Mouse (Mus musculus): ENCODE measurements around the gene E130114P18Rik. TPM values are rescaled to one million over a fixed set of nuclear protein-coding genes. Genes with fewer than 3 reads are reported as not detected.

Gene E130114P18Rik
- polyA plus RNA-seq, 1 experiment, result 19.7 TPM

GRCm38 (mm10) chr4:97664738-97665427 is 113.0 kb downstream of the E130114P18Rik start:
- no peak for DNase-seq (ENCODE audit: low read depth)
- TF ChIP-seq CTCF (IDR thresholded peaks at IDR 0.05; ENCODE audit: borderline replicate concordance, extremely low read depth, insufficient read depth, insufficient read length) (no peak), POLR2A (IDR thresholded peaks at IDR 0.05; ENCODE audit: borderline replicate concordance, extremely low read depth, insufficient read depth, insufficient read length, poor library complexity, severe bottlenecking) (no peak)

- TF ChIP-seq CTCF (IDR thresholded peaks at IDR 0.05; ENCODE audit: borderline replicate concordance, extremely low read depth, insufficient read depth, insufficient read length), result no peak
- TF ChIP-seq POLR2A (IDR thresholded peaks at IDR 0.05; ENCODE audit: borderline replicate concordance, extremely low read depth, insufficient read depth, insufficient read length, poor library complexity, severe bottlenecking), result no peak
- DNase-seq (ENCODE audit: low read depth), result no peak
Measured at GRCm38 (mm10) chr4:97663922-97664321, 114.0 kb downstream of the E130114P18Rik start.

- no peak for TF ChIP-seq CTCF (IDR thresholded peaks at IDR 0.05; ENCODE audit: borderline replicate concordance, extremely low read depth, insufficient read depth, insufficient read length)
- DNase-seq (ENCODE audit: low read depth), result no peak
Measured at GRCm38 (mm10) chr4:97662841-97663240, 115.0 kb downstream of the E130114P18Rik start.

- peak; percentile 89 for DNase-seq (ENCODE audit: low read depth)
Measured at GRCm38 (mm10) chr4:97661611-97662273, 116.1 kb downstream of the E130114P18Rik start.

GRCm38 (mm10) chr4:97657586-97657985 is 120.3 kb downstream of the E130114P18Rik start:
- TF ChIP-seq CTCF (IDR thresholded peaks at IDR 0.05; ENCODE audit: borderline replicate concordance, extremely low read depth, insufficient read depth, insufficient read length) (no peak), POLR2A (IDR thresholded peaks at IDR 0.05; ENCODE audit: borderline replicate concordance, extremely low read depth, insufficient read depth, insufficient read length, poor library complexity, severe bottlenecking) (no peak)
- no peak for DNase-seq (ENCODE audit: low read depth)

More at GRCm38 (mm10) chr4:97661611-97662273, 116.1 kb downstream of the E130114P18Rik start:
- no peak for TF ChIP-seq CTCF (IDR thresholded peaks at IDR 0.05; ENCODE audit: borderline replicate concordance, extremely low read depth, insufficient read depth, insufficient read length)

- no peak for DNase-seq (ENCODE audit: low read depth)
Measured at GRCm38 (mm10) chr4:97649626-97650015, 128.3 kb downstream of the E130114P18Rik start.

GRCm38 (mm10) chr4:97648825-97649625 is 128.9 kb downstream of the E130114P18Rik start:
- no peak for TF ChIP-seq CTCF (IDR thresholded peaks at IDR 0.05; ENCODE audit: borderline replicate concordance, extremely low read depth, insufficient read depth, insufficient read length)
- TF ChIP-seq POLR2A (IDR thresholded peaks at IDR 0.05; ENCODE audit: borderline replicate concordance, extremely low read depth, insufficient read depth, insufficient read length, poor library complexity, severe bottlenecking), result no peak
- DNase-seq (ENCODE audit: low read depth), result peak; percentile 99

More at GRCm38 (mm10) chr4:97649626-97650015, 128.3 kb downstream of the E130114P18Rik start:
- no peak for TF ChIP-seq POLR2A (IDR thresholded peaks at IDR 0.05; ENCODE audit: borderline replicate concordance, extremely low read depth, insufficient read depth, insufficient read length, poor library complexity, severe bottlenecking)
- no peak for TF ChIP-seq CTCF (IDR thresholded peaks at IDR 0.05; ENCODE audit: borderline replicate concordance, extremely low read depth, insufficient read depth, insufficient read length)

GRCm38 (mm10) chr4:97648436-97648707 is 129.5 kb downstream of the E130114P18Rik start:
- no peak for TF ChIP-seq POLR2A (IDR thresholded peaks at IDR 0.05; ENCODE audit: borderline replicate concordance, extremely low read depth, insufficient read depth, insufficient read length, poor library complexity, severe bottlenecking)
- TF ChIP-seq CTCF (IDR thresholded peaks at IDR 0.05; ENCODE audit: borderline replicate concordance, extremely low read depth, insufficient read depth, insufficient read length), result no peak
- DNase-seq (ENCODE audit: low read depth), result peak; percentile 51

- peak; percentile 93 for DNase-seq (ENCODE audit: low read depth)
- no peak for TF ChIP-seq CTCF (IDR thresholded peaks at IDR 0.05; ENCODE audit: borderline replicate concordance, extremely low read depth, insufficient read depth, insufficient read length)
- TF ChIP-seq POLR2A (IDR thresholded peaks at IDR 0.05; ENCODE audit: borderline replicate concordance, extremely low read depth, insufficient read depth, insufficient read length, poor library complexity, severe bottlenecking), result no peak
Measured at GRCm38 (mm10) chr4:97647700-97648435, 130.0 kb downstream of the E130114P18Rik start.

GRCm38 (mm10) chr4:97647236-97647635 is 130.6 kb downstream of the E130114P18Rik start:
- no peak for TF ChIP-seq CTCF (IDR thresholded peaks at IDR 0.05; ENCODE audit: borderline replicate concordance, extremely low read depth, insufficient read depth, insufficient read length)
- TF ChIP-seq POLR2A (IDR thresholded peaks at IDR 0.05; ENCODE audit: borderline replicate concordance, extremely low read depth, insufficient read depth, insufficient read length, poor library complexity, severe bottlenecking), result no peak
- no peak for DNase-seq (ENCODE audit: low read depth)

GRCm38 (mm10) chr4:97640385-97640784 is 137.5 kb downstream of the E130114P18Rik start:
- TF ChIP-seq CTCF (IDR thresholded peaks at IDR 0.05; ENCODE audit: borderline replicate concordance, extremely low read depth, insufficient read depth, insufficient read length), result no peak
- no peak for TF ChIP-seq POLR2A (IDR thresholded peaks at IDR 0.05; ENCODE audit: borderline replicate concordance, extremely low read depth, insufficient read depth, insufficient read length, poor library complexity, severe bottlenecking)
- DNase-seq (ENCODE audit: low read depth), result no peak
